Mouse (Mus musculus): ENCODE data around the gene Bcl2l11.

Bcl2l11 gene

DNA sequence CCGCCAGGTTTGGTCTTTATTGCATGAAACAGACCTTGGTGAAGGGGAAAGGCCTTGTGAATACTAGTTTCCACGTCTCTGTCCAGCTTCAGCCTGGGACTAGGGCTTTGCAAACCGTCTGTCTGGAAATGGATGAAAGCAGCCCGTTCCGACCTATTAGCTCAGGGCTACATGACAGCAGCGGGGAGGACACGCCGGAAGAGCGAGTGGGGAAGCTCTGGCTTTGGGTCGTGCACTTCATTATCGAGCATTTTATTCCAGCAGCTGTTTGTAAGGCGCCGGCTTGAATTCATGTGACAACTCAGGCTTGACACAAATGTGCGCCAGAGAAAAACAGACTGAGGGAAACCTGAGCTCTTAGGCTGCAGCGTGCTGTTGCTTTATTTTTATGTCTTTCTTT lies 13.9 kb downstream of the Bcl2l11 start:
- no peak for DNase-seq (ENCODE audit: low spot score)

DNA sequence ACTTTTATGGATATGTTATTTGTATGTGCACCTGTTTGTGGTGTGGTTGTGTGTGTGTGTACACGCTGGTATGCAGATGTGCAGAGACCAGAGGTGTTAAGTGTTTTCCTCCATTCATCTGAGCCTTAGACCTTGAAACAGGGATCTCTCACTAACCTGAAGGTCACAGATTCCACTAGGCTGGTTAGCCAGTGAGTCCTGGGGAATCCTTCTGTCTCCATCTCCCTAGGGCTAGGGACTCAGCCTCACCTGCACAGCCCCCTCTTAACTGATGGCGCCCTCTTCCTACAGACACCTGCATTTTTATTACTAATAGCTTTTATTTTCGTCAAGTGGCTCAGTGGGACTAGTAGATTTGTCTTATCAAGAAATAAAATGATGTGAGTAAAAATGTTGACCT lies 14.3 kb downstream of the Bcl2l11 start:
- no peak for DNase-seq (ENCODE audit: low spot score)

DNA sequence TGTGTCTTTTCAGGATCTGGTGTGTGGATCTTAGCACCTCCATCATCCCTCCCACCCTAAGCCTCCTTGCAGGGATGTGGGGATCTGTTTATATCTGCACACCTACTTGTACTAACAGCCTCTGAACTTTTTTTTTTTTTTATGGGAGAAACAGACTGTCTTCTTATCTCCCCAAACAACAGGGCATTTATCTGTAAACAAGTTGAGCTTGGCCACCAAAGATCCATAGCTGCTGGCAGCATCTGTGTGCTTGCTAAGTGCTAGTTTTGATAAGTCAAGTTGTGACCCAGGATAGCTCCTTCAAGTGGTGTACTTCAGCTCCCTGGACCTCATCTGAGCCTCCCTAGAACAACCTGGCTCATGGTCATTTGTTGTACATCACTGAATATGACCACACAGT lies 18.2 kb downstream of the Bcl2l11 start:
- no peak for DNase-seq (ENCODE audit: low spot score)

DNA sequence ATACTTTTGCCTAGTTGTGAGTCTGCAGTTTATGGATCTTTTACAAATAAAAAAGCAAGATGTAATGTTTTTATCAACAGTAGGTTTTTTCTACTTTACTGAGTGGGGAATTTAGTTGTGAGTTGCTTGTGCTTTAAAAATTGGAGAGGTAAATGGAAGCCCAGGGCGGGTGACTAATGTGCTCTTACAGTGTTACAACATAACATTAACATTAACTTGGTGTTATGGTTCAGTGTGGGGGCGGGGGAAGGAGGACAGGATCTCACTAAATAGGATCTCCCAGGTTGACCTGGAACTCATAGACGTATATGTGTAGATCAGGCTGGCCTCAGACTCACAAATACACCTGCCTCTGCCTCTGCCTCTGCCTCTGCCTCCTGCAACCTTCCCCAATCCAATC lies 19.6 kb downstream of the Bcl2l11 start:
- DNase-seq (ENCODE audit: low spot score): no peak

DNA sequence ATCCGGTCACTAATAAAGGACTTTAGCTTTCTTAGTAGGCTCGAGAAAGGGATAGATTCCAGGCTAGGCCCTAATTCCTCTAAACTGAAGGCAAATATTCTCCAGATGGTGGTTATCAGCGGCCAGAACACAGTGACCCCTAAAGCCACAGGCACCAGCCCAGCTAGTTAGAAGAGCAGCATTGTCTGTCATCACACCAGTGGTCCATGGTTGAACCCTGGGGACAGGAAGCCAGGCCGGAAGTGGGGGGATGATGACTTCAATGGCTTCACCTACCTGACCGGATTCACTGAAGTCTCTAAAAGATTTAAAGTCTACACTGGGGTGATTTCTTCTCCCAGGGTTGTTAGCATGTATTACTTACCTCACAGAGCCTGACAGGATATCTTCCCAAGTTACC lies 23.8 kb downstream of the Bcl2l11 start:
- no peak for DNase-seq (ENCODE audit: low spot score)

DNA sequence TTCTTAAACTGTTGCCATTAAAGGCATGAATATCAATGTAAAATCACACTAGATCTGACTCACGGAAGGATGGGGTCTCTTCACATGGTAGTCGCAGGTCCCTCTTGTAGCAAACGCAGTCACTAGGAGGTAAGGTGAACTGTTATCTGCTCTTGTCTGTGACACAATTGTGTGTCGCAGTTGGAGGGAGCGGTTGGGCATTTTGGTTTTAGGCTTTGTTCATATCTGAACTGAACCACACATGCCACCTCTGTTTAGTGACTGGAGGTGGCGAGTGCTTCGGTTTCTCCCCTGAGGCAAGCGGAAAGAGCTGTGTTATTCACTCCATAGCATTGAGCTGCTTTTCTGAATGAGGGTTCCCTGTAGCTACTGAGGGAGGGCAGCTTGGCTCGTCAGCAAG lies 26.4 kb downstream of the Bcl2l11 start:
- DNase-seq (ENCODE audit: low spot score): no peak

DNA sequence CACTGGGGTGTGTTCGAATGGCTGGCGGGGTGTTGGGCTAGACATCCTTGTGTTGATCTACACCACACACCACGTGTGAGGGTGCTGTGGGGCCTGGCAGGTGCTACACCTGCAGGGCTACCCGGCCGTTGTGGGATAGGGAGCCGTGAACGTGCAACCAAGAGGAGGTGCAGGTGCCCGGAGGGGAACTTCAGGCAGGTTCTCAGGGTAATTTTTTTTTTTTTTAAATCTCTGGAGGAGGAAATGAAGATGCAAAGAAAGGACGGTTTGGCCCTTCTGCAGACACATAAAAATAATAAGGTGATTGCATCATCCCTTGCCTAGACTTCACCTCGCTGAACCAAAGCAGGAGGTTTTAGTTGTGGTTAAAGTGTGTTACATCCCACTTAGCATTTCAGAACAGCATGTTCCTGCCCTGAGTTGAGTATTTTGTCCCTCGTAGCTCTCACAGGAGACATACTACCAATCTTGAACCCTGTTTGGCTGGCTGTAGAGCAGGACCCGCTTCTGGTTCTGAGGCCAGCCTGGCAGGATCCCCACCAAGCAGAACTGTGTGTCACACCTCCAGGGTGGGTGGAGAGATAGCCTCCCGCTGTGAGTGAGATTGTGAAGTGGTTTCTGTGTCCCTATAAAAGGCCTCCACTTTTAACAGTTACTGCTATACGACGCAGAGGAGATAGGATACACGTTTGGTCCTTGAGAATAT lies 27.2 kb downstream of the Bcl2l11 start:
- DNase-seq (ENCODE audit: low spot score): no peak

DNA sequence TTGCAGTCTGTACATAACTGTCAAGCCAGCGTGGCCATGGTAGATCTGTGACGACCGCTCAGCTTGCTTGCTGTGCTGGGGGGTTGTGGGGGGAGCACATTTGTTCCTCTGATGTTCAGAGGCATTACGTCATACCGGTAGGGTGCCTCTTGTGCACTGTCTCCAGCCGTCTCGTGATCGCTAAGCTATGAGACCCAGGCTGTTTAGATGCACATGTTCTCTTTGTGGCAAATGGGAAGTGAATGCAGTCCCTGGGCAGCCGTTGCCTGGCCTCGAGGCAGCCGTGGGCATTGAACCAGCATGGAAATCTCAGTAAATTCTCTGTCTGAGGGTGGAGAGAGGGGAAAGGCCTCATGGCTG lies 27.7 kb downstream of the Bcl2l11 start:
- DNase-seq (ENCODE audit: low spot score): no peak

DNA sequence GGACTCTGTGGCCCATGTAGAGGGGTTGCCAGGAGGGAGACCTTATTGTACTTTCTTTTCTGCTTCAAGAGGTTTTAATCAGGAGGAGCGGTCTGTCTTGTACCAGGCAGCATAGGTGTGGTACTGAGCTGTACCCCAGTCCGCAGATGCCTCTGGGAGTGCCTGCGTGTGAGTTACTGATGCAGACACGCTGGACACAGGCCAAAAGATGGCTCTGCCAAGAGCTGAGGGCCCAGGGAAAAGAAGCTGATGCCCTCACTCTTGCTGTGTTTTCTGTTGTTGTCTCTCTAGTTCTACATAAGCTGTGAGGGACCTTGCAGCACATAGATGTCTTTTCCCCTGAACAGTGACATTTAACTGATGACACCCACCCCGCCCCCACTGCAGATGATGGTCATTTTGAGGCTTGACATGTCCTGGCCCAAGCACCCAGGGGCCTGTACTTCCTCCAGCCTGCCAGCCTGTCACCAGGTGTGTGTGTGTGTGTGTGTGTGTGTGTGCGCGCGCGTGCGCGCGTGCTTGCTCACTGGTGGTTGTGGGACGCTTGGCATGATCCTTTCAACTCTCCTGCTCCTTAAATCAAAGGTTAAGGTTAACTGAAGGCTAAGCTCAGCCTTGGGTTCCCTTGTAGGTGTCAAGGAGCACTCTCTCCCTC lies 29.7 kb downstream of the Bcl2l11 start:
- no peak for DNase-seq (ENCODE audit: low spot score)

DNA sequence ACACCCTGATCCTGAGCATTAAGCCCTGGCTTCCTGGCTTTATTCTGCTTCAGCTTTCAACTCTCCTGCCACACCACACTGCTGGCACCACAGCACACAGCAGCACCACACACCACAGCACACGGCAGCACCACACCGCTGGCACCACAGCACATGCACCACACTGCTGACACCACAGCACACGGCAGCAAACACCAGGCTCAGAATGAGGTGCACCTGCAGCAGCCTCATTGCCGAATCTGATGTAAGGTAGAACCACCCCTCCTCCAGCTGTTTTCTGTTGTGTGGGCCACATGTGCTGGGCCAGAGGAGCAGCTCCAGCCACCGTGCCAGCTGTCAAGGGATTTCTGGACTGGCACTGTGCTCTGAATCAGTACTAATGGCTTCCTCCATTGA lies 30.2 kb downstream of the Bcl2l11 start:
- DNase-seq (ENCODE audit: low spot score): no peak

DNA sequence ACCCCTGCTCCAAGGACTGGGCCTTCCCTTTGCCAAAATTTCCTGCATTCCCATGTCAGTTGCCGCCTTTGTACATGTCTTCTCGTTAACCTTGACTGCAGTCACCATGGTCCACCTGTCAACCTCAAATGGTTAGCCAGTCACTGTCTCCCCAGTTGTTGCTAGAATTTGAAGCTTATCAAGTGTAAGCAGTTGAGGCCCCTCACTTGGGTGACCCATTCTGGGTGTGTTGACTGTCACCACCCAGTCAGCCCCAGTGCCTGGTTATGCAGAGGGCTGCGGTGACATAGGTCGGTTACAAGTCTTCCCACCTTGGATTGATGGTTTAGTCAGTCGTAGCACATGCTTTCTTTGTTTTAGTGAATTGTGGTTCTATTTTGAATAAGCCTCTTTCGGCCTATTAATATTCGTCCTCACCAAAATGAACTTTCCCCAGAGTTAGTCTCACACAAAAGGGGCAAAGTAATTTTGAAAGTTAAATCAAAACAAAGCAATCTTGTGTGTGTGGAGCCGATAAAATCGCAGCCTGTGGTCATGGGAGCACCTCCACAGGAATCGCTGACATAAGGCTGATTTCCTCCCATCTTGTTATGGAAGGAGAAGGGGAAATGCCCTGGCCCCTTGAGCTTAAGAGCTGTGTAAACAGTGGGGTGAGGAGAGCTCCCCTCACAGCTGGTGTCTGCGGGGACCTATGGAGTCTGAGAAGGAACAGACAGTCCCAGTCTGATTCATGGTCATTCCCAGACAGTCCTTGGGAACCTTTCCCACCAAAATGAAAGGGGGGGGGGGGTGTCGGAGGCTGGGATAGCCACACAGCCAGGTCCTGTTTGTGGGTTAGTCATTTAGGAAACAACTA lies 30.9 kb downstream of the Bcl2l11 start:
- peak; percentile 47 for DNase-seq (ENCODE audit: low spot score)

DNA sequence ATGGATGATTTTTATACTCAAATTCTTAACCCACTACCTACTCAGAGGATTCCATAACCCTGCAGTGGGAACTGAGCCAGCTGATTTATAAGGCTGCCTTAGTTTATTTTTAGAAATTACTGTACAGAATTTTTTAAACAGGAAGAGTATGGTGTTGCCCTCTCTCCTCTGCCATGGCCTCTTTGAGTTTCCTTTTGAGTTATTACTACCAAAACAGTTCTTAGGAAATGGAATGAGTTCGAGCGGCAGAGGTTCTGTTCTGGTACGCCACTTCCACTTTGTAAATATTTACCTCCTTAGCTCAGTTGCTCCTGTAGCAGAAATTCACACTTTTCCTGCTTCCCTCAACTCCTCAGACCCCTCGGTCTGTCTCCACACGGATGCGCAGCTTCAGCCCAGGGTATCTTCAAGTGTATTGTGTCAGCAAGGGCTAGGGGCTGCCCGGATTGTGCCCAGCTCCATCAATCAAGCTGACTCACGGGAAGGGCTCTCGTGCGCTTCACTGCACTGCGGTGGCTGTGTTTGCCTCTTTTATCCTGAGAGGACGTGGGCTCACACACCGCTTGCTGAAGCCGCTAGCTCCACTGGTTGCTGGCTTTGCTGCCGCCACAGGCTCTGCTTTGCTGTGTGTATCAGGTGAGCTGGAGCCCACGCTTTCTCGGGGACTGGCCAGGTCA lies 33.0 kb downstream of the Bcl2l11 start:
- no peak for DNase-seq (ENCODE audit: low spot score)

DNA sequence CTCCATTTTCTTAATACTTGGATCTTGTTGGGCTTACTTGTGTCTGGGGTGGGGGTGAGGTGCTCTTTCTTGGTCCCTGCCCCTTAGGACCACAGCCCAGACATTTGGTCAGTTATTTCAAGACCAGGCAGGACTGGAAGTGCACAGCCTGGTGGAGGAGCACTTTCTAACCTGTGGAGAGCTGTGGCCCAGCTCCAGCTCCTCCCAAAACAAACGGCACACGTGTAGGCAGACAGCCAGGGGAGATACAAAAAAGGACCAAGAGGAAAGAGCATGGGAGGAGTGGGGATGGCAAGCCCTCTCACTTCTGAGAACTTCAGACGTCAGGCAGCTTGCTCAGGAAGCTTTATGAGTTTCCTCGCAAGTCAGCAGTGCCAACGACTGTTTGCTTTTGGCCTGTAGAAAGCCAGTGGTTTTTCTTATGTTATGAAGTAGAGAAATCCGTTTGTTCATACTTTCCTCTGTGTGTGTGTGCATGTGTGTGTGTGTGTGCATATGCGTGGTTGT lies 33.8 kb downstream of the Bcl2l11 start:
- no peak for DNase-seq (ENCODE audit: low spot score)

DNA sequence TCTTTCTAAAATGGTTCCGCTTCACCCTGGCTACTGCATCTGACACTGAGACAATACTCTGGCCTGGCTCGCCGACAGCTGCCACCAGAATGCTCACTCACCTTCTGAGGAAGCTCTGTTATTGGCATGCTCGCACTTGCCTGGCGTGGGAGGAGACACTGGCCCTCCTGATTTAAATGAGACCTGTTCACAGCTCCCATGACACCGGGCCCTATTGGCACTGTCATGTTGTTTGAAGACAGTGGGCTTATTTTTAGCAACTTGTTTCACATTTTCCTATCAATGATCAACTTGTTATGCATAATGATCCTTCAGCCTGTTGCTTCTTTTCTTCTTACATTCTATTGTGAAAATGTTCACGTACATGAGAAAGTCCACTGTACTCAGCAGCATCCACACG lies 37.3 kb downstream of the Bcl2l11 start:
- no peak for DNase-seq (ENCODE audit: low spot score)

DNA sequence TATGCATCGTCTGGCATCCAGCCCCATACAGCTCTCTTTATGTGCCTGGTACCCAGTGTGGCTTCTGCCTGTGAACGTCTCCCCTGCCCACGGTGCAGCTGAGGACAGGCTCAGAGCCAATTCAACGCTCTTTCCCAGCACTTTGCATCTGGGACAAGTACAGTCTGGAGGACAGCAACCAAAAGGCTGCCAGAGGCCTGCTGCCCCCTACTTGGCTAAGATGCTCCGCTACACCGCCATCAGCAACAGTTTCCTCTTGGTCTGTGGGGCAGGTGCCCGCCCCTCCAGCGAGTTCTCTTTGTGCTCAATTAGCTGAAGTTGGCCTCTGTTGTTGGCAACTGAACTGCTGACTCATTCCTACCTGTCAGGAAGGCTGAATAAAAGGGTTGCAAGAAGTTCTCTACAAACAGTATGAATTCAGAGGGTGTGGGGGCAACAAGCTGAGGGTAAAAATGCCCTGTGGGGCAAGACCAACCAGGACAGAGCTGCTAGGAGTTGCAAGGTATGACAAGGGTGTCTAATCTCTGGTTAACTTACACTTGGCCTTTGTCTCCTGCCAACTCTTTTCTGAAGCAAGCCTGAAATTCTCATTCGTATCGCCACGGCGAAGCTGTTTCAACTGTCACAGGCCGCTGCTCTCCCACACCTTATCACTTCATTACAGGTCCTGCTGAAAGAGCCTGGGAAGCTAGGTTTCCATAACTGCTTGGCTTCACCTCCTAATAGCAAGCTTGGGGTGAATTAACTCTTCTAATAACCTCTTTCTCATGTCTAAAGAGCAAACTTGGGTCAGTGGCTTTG lies 41.0 kb downstream of the Bcl2l11 start:
- no peak for DNase-seq (ENCODE audit: low spot score)

DNA sequence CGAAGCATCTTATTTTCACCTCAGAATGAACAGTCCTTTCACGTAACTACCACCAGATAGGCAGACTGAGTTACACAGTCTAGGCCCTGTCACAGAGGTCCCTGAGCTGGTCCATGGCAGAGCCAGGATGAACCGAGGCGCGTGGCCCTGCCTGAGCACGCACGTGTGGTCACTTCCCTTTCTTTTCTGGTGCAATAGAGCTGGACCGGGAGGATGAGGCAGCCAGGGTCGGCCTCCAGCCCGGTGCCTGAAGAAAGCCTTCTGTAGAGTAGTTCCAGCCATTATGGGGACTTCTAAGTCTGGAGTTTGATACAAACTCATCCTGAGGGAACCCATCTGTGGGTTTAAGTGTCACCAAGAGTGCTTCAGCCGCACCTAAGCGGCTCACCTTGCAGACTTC lies 42.1 kb downstream of the Bcl2l11 start:
- DNase-seq (ENCODE audit: low spot score): no peak

DNA sequence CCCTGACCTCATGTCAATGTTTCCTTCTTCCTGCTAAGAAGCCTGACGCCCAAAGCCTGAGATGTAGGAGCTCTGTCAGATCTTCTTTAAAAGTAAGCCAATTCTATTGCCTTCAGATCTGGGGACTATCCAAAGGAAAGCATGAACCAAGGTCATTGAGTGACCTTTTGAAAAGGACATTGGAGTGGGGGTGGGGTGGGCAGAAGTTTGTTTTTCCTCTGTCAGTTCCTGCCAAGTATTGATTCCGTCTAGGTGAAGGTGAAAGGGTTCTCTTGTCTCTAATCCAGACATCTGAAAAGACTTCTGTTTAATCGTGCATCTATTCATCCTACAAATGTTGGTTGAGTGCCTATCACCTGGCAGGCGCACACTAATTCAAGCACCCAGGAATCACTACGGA lies 43.6 kb downstream of the Bcl2l11 start:
- no peak for DNase-seq (ENCODE audit: low spot score)

DNA sequence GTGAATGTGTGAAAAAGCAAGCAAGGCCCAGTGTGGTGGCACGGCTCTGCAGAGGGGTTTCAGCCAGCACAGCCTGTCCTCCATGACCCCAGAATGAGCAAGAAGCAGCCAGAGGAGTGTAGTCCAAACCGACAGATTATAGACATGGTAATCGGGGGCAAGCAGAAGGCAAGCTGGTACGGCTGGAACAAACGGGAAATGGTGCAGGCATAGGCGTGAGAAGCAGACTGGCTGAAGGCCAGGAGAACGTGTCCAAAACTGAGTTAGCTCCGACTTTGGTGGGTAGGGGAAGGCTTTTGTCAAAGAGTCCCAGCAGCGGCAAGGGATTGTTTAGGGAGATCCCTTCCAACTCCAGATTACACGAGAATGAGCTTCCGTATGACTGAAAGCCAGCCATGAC lies 44.1 kb downstream of the Bcl2l11 start:
- no peak for DNase-seq (ENCODE audit: low spot score)

DNA sequence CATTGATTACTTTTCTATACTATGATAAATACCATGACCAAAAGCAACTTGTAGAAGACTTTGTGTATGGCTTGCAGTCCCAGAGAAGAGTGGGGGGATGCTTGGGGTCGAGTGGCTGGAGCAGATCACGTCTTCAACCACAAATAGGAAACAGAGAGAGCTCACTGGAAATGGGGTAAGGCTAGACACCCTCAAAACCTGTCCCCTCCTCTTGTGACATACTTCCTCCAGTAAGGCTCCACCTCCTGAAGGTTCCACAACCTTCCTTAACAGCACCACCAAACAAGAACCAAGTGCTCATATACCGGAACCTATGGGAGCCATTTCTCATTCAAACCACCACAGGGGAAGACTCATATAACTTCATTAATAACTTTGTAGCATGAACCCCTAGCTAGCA lies 44.8 kb downstream of the Bcl2l11 start:
- DNase-seq (ENCODE audit: low spot score): no peak

DNA sequence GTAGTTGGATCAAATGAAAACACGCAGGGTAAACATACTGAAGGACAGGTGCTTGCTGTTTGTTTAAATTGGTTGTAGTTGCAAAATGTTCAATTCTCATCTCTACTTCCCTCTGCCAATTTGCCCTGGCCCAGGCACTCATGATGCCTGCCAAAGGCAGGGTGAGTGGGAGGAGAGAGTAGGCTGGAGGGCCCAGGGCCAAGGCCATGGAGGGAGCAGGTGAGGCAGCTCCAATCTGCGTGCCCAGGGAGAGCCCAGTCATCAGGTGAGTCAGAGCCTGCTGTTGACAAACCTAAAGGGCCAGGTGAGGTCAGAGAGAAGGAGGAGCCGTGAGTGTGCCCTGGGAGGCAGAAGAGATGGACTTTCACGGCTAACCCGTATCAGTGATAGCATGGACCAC lies 46.4 kb downstream of the Bcl2l11 start:
- peak; percentile 46 for DNase-seq (ENCODE audit: low spot score)

DNA sequence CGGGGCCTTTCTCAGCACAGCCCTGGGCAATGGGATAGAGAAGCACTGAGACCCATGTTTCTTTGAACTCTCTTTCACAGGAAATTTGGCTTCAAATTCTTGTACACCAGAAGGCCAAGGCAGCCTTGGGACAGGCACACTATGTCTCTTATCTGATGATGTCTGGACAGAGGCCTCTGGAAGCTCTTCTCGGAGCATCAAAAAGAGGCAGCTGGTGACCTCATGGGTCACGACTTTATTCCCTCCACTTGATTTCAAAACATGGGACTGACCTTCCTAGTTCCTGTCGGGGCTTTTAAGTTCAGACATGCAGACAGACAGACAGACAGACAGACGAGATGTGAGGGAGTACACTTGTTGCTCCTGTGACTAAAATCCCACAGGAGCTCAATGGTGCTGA lies 48.3 kb downstream of the Bcl2l11 start:
- peak; percentile 50 for DNase-seq (ENCODE audit: low spot score)

All from ovary, adult 18-20 months (tissue).